Mouse (Mus musculus) central nervous system, embryonic 11.5 days (tissue): ENCODE data around the gene Tspan10. TPM values are rescaled to one million over a fixed set of nuclear protein-coding genes. Genes with fewer than 3 reads are reported as not detected.

Experiments used
- polyA plus RNA-seq: library from polyadenylated mRNA; depleted of rRNA; stranded (reverse); fragments of >200 nt; gene quantifications from 2 replicates; pipeline ENCODE4 v1.2.3, GENCODE M21; 2012; rRNA removed

Tspan10 gene
- polyA plus RNA-seq = 0.11 and 0.24 TPM in 2 replicates

DNA sequence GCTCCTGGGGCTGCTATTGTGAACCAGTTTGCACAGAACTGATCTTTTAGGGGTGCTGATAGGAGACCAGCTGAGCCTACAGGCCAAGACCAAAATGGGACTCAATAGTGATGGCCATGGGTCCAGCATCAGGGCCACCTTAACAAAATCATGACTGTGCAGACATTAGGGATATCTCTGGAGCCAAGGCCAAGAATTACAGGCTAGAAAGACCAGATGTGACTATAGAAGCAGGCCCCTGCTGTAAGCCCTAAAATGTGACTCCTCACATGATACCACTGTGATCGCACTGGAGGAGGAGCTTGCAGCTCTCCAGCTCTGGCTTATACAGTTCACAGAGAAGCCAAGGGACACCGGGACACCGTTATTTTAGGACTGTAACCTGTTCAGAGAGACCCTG, at the start of gene Tspan10:
Gene Tspan10 (plus strand): TSS at position 301 of the 400 bp plus-strand sequence.

GRCm38 (mm10) chr11:120437152-120437856, 5.1 kb upstream of the Tspan10 start, which contains the start of gene Nploc4:
Nploc4 (minus strand) TSS chr11:120437708.

GRCm38 (mm10) chr11:120453306-120453705, 10.9 kb downstream of the Tspan10 start, which contains the start of gene Pde6g:
Pde6g (minus strand) TSS chr11:120453500.

GRCm38 (mm10) chr11:120457772-120458751, 15.6 kb downstream of the Tspan10 start, which contains the start of the genes Oxld1 and Ccdc137:
Oxld1 (minus strand) TSS chr11:120458068.
Ccdc137 (plus strand) TSS chr11:120458115.

DNA sequence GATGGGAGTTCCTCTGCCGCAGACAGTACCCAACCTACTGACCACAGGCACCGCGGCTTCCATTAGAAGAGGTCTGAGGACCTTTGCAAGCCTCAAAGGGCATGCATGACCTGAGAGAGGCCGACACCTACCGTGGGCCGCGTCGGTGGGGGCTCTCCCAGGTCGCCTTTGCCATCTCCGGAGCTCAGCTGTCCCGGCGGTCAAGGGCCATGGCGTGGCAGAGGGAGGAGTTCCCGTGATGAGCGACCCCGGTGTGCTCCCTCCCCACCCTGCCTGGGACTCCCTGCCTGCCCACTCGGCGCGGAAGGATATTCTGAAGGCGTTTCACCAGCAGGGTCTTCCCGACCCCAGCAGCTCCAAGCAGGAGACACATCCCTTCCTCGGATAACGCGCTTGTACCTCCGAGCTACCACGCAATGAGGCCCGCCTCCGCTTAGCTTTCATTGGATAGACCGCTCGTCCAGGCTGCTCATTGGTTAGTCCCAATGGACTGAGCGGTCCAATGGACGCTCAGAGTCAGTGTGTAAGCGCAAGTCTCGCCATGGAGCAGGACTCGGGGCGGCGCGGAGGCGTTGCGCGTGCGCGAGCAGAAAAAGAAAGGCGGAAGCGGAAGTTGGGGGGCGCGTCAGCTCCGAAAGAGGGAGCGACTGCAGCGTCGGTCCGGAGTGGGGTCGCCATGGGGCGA, 24.7 kb downstream of the Tspan10 start, which contains the start of gene Arl16:
Gene Arl16 (minus strand): TSS at position 557 of the 685 bp plus-strand sequence.

GRCm38 (mm10) chr11:120484265-120484981, 42.0 kb downstream of the Tspan10 start, which contains the start of gene Mrpl12:
Mrpl12 (plus strand) TSS chr11:120484613.

GRCm38 (mm10) chr11:120491317-120492023, 49.0 kb downstream of the Tspan10 start, which contains the start of gene Slc25a10:
Slc25a10 (plus strand) TSS chr11:120491840.

Other genes with a start within 250 kb of the Tspan10 start
- 40.3 and 44.1 TPM in 2 replicates for gene Bahcc1, start 209.7 kb upstream of the Tspan10 start, polyA plus RNA-seq
- gene Actg1, start 94.1 kb upstream of the Tspan10 start, polyA plus RNA-seq = 1,155 and 2,096 TPM in 2 replicates
- 0.23 and 0.48 TPM in 2 replicates for gene Fscn2, start 81.1 kb upstream of the Tspan10 start, polyA plus RNA-seq
- 26.2 and 38.4 TPM in 2 replicates for gene Faap100, start 63.9 kb upstream of the Tspan10 start, polyA plus RNA-seq
- gene Nploc4, start 4.9 kb upstream of the Tspan10 start, polyA plus RNA-seq = 43.1 and 58.4 TPM in 2 replicates
- 0.35 and 0.37 TPM in 2 replicates for gene Pde6g, start 10.9 kb downstream of the Tspan10 start, polyA plus RNA-seq
- gene Oxld1, start 15.4 kb downstream of the Tspan10 start, polyA plus RNA-seq = 6.9 and 7.4 TPM in 2 replicates
- gene Ccdc137, start 15.5 kb downstream of the Tspan10 start, polyA plus RNA-seq = 36.2 and 42.9 TPM in 2 replicates
- 30.2 and 41.6 TPM in 2 replicates for gene Arl16, start 25.0 kb downstream of the Tspan10 start, polyA plus RNA-seq
- 106 and 125 TPM in 2 replicates for gene Mrpl12, start 42.0 kb downstream of the Tspan10 start, polyA plus RNA-seq
- 39.4 and 50.5 TPM in 2 replicates for gene Slc25a10, start 49.2 kb downstream of the Tspan10 start, polyA plus RNA-seq
- gene Gcgr, start 88.1 kb downstream of the Tspan10 start, polyA plus RNA-seq = 1.2 and 1.7 TPM in 2 replicates
- 164 and 177 TPM in 2 replicates for gene Mcrip1, start 107.1 kb downstream of the Tspan10 start, polyA plus RNA-seq
- not detected in 2 replicates for gene Ppp1r27, start 108.5 kb downstream of the Tspan10 start, polyA plus RNA-seq
- gene P4hb, start 130.6 kb downstream of the Tspan10 start, polyA plus RNA-seq = 365 and 391 TPM in 2 replicates
- gene Arhgdia, start 139.0 kb downstream of the Tspan10 start, polyA plus RNA-seq = 303 and 501 TPM in 2 replicates
- gene Alyref, start 155.7 kb downstream of the Tspan10 start, polyA plus RNA-seq = 300 and 546 TPM in 2 replicates
- 138 and 143 TPM in 2 replicates for gene Anapc11, start 155.8 kb downstream of the Tspan10 start, polyA plus RNA-seq
- gene Npb, start 165.8 kb downstream of the Tspan10 start, polyA plus RNA-seq = 1.4 TPM in 2 replicates
- gene Pcyt2, start 175.3 kb downstream of the Tspan10 start, polyA plus RNA-seq = 132 and 188 TPM in 2 replicates
- gene Sirt7, start 182.6 kb downstream of the Tspan10 start, polyA plus RNA-seq = 44.4 and 107 TPM in 2 replicates
- 42.7 and 60.6 TPM in 2 replicates for gene Mafg, start 191.0 kb downstream of the Tspan10 start, polyA plus RNA-seq
- gene Pycr1, start 201.1 kb downstream of the Tspan10 start, polyA plus RNA-seq = 13.8 and 25.2 TPM in 2 replicates
- gene Myadml2, start 205.5 kb downstream of the Tspan10 start, polyA plus RNA-seq = 0.08 and 0.26 TPM in 2 replicates
- gene Notum, start 218.5 kb downstream of the Tspan10 start, polyA plus RNA-seq = 2.2 and 5.1 TPM in 2 replicates
- gene Aspscr1, start 230.3 kb downstream of the Tspan10 start, polyA plus RNA-seq = 69.8 and 105 TPM in 2 replicates